Mouse (Mus musculus): ENCODE results near the gene Cpsf4. TPM values are rescaled to one million over a fixed set of nuclear protein-coding genes. Genes with fewer than 3 reads are reported as not detected.
A peak's percentile ranks its signal among the peaks of the same experiment; 100 is the strongest.
"Not testable (repeated sequence)": the region's sequence is repeated elsewhere in the genome, so short reads cannot be mapped to it uniquely, and the experiment has no call there.

Gene Cpsf4
- total and polyA plus RNA-seq, 3 experiments: 10.4 to 12.1 (median 11.0) TPM

- intact Hi-C loops (cut with DNase I): no loop called here
- WGBS: 87% methylated on average over 5 of the region's 5 CpGs
- Histone ChIP-seq H3K4me3 (no peak overlapping the region), H3K79me2 (replicated peaks; ENCODE audit: control insufficient read depth, insufficient read depth, low read length) (no peaks in the 10 kb centered on the region), H3K36me3 (ENCODE audit: control insufficient read depth, insufficient read depth, low read length) (no peaks in the 10 kb centered on the region), H3K9ac (ENCODE audit: low read depth, low read length) (no peak overlapping the region), H3K27me3 (ENCODE audit: control insufficient read depth, insufficient read depth, low read length) (no peaks in the 10 kb centered on the region), H3K4me1 (ENCODE audit: control insufficient read depth, insufficient read depth, low read length) (no peaks in the 10 kb centered on the region), H3K27ac (no peak overlapping the region)
- DNase-seq: no peak
- TF ChIP-seq POLR2A (IDR thresholded peaks at IDR 0.05; ENCODE audit: insufficient read depth, low read depth, low read length) (no peak), EP300 (IDR thresholded peaks at IDR 0.05; ENCODE audit: insufficient read depth, low read depth, low read length) (no peak)
These were observed 55.8 kb downstream of the Cpsf4 start for GRCm38 (mm10) chr5:145222840-145223239.

- WGBS: 81% methylated on average over 12 of the region's 12 CpGs
- DNase-seq: no peak
- H3K9ac ChIP-seq (ENCODE audit: low read depth, low read length): no peak overlapping the region
- H3K27ac ChIP-seq: no peak overlapping the region
- no peaks in the 10 kb centered on the region for H3K79me2 ChIP-seq (replicated peaks; ENCODE audit: control insufficient read depth, insufficient read depth, low read length)
- H3K4me1 ChIP-seq (ENCODE audit: control insufficient read depth, insufficient read depth, low read length): no peaks in the 10 kb centered on the region
- H3K4me3 ChIP-seq: no peak overlapping the region
- intact Hi-C loops (cut with DNase I): no loop called here
- no peaks in the 10 kb centered on the region for H3K36me3 ChIP-seq (ENCODE audit: control insufficient read depth, insufficient read depth, low read length)
- TF ChIP-seq EP300 (IDR thresholded peaks at IDR 0.05; ENCODE audit: insufficient read depth, low read depth, low read length): no peak
- H3K27me3 ChIP-seq (ENCODE audit: control insufficient read depth, insufficient read depth, low read length): no peaks in the 10 kb centered on the region
These were observed 56.4 kb downstream of the Cpsf4 start for GRCm38 (mm10) chr5:145223395-145223794.

- Histone ChIP-seq H3K79me2 (replicated peaks; ENCODE audit: control insufficient read depth, insufficient read depth, low read length) (no peaks in the 10 kb centered on the region), H3K36me3 (ENCODE audit: control insufficient read depth, insufficient read depth, low read length) (no peaks in the 10 kb centered on the region), H3K27ac (no peak overlapping the region), H3K4me1 (ENCODE audit: control insufficient read depth, insufficient read depth, low read length) (peaks cover 3% of the 10 kb centered on the region; the same call in 1 of the 2 replicates), H3K27me3 (ENCODE audit: control insufficient read depth, insufficient read depth, low read length) (no peaks in the 10 kb centered on the region), H3K9ac (ENCODE audit: low read depth, low read length) (no peak overlapping the region), H3K4me3 (no peak overlapping the region)
- 46% methylated on average over 2 of the region's 2 CpGs for WGBS
- DNase-seq: no peak
- intact Hi-C loops (cut with DNase I): no loop called here
- TF ChIP-seq CTCF (IDR thresholded peaks at IDR 0.05) (no peak), POLR2A (IDR thresholded peaks at IDR 0.05; ENCODE audit: insufficient read depth, low read depth, low read length) (no peak), EP300 (IDR thresholded peaks at IDR 0.05; ENCODE audit: insufficient read depth, low read depth, low read length) (no peak)
These were observed 59.4 kb downstream of the Cpsf4 start for GRCm38 (mm10) chr5:145226453-145226852.

- H3K4me3 ChIP-seq; intact Hi-C loops (cut with DNase I): not testable (repeated sequence)
- WGBS: 84% methylated on average over 6 of the region's 6 CpGs
These were observed 62.3 kb downstream of the Cpsf4 start for GRCm38 (mm10) chr5:145229283-145229682.

GRCm38 (mm10) chr5:145230641-145231040, 63.6 kb downstream of the Cpsf4 start:
- TF ChIP-seq EP300 (IDR thresholded peaks at IDR 0.05; ENCODE audit: insufficient read depth, low read depth, low read length) (no peak), CTCF (IDR thresholded peaks at IDR 0.05) (no peak), POLR2A (IDR thresholded peaks at IDR 0.05; ENCODE audit: insufficient read depth, low read depth, low read length) (no peak)

More at GRCm38 (mm10) chr5:145229283-145229682, 62.3 kb downstream of the Cpsf4 start:
- H3K4me1 ChIP-seq (ENCODE audit: control insufficient read depth, insufficient read depth, low read length); H3K36me3 ChIP-seq (ENCODE audit: control insufficient read depth, insufficient read depth, low read length); H3K79me2 ChIP-seq (replicated peaks; ENCODE audit: control insufficient read depth, insufficient read depth, low read length); H3K27ac ChIP-seq; DNase-seq; H3K9ac ChIP-seq (ENCODE audit: low read depth, low read length); H3K27me3 ChIP-seq (ENCODE audit: control insufficient read depth, insufficient read depth, low read length): not testable (repeated sequence)

GRCm38 (mm10) chr5:145231367-145231871, 64.4 kb downstream of the Cpsf4 start, which contains the start of gene Zfp655:
TSS of gene Zfp655 (plus strand) at chr5:145231715.
- Histone ChIP-seq H3K79me2 (replicated peaks; ENCODE audit: control insufficient read depth, insufficient read depth, low read length) (peaks cover 8% of the 10 kb centered on the region), H3K27ac (peak within 1 kb of the TSS; percentile 92), H3K4me3 (peak within 1 kb of the TSS; percentile 99), H3K27me3 (ENCODE audit: control insufficient read depth, insufficient read depth, low read length) (no peaks in the 10 kb centered on the region), H3K4me1 (ENCODE audit: control insufficient read depth, insufficient read depth, low read length) (peaks cover 4% of the 10 kb centered on the region), H3K36me3 (ENCODE audit: control insufficient read depth, insufficient read depth, low read length) (no peaks in the 10 kb centered on the region; the same call in 1 of the 2 replicates), H3K9ac (ENCODE audit: low read depth, low read length) (peak within 1 kb of the TSS; percentile 93)
- intact Hi-C loops (cut with DNase I): loop anchor here (1.0 to 10.0 kb wide), 4 partner anchors 27 to 133 kb away; partner anchors contain the start of genes Zkscan5 and Zscan25
- under 1% methylated on average over 42 of the region's 42 CpGs for WGBS
- peak; percentile 99 for DNase-seq
- peak; percentile 98 for TF ChIP-seq POLR2A (IDR thresholded peaks at IDR 0.05; ENCODE audit: insufficient read depth, low read depth, low read length)
- no peak for TF ChIP-seq CTCF (IDR thresholded peaks at IDR 0.05)
- peak; percentile 97 for TF ChIP-seq EP300 (IDR thresholded peaks at IDR 0.05; ENCODE audit: insufficient read depth, low read depth, low read length)

More at GRCm38 (mm10) chr5:145230641-145231040, 63.6 kb downstream of the Cpsf4 start:
- Histone ChIP-seq H3K36me3 (ENCODE audit: control insufficient read depth, insufficient read depth, low read length) (no peaks in the 10 kb centered on the region; the same call in 1 of the 2 replicates), H3K79me2 (replicated peaks; ENCODE audit: control insufficient read depth, insufficient read depth, low read length) (peaks cover 8% of the 10 kb centered on the region), H3K4me3 (peak overlapping the region; percentile 99), H3K27ac (peak overlapping the region; percentile 92), H3K9ac (ENCODE audit: low read depth, low read length) (no peak overlapping the region), H3K27me3 (ENCODE audit: control insufficient read depth, insufficient read depth, low read length) (no peaks in the 10 kb centered on the region), H3K4me1 (ENCODE audit: control insufficient read depth, insufficient read depth, low read length) (peaks cover 4% of the 10 kb centered on the region)
- DNase-seq: no peak
- 96% methylated on average over 4 of the region's 4 CpGs for WGBS
- intact Hi-C loops (cut with DNase I): loop anchor here (1.0 to 10.0 kb wide), 4 partner anchors 26 to 134 kb away; partner anchors contain the start of genes Zkscan5 and Zscan25

Other genes with a start within 250 kb of the Cpsf4 start
- gene Smurf1, start 201.4 kb upstream of the Cpsf4 start, total RNA-seq (2021): 10 to 100 TPM; 26.6 to 27.0 TPM
- 23.1 and 26.2 TPM in 2 replicates for gene Smurf1, start 201.4 kb upstream of the Cpsf4 start, polyA plus RNA-seq (2012; rRNA removed)
- not detected for gene Gm4871, start 134.5 kb upstream of the Cpsf4 start, total RNA-seq (2021)
- gene Gm4871, start 134.5 kb upstream of the Cpsf4 start, polyA plus RNA-seq (2012; rRNA removed): not detected in 2 replicates
- not detected for gene 1700018F24Rik, start 124.2 kb upstream of the Cpsf4 start, total RNA-seq (2021)
- gene 1700018F24Rik, start 124.2 kb upstream of the Cpsf4 start, polyA plus RNA-seq (2012; rRNA removed): not detected in 2 replicates
- 10 to 100 TPM; 60.4 to 64.4 TPM for gene Arpc1a, start 83.4 kb upstream of the Cpsf4 start, total RNA-seq (2021)
- 67.8 and 79.9 TPM in 2 replicates for gene Arpc1a, start 83.4 kb upstream of the Cpsf4 start, polyA plus RNA-seq (2012; rRNA removed)
- not detected for gene Kpna7, start 83.2 kb upstream of the Cpsf4 start, total RNA-seq (2021)
- not detected in 2 replicates for gene Kpna7, start 83.2 kb upstream of the Cpsf4 start, polyA plus RNA-seq (2012; rRNA removed)
- 10 to 100 TPM; 60.8 to 75.0 TPM for gene Arpc1b, start 53.0 kb upstream of the Cpsf4 start, total RNA-seq (2021)
- 133 and 137 TPM in 2 replicates for gene Arpc1b, start 53.0 kb upstream of the Cpsf4 start, polyA plus RNA-seq (2012; rRNA removed)
- 10 to 100 TPM; 37.8 to 38.5 TPM for gene Pdap1, start 27.0 kb upstream of the Cpsf4 start, total RNA-seq (2021)
- 16.1 and 19.5 TPM in 2 replicates for gene Pdap1, start 27.0 kb upstream of the Cpsf4 start, polyA plus RNA-seq (2012; rRNA removed)
- 10 to 100 TPM; 56.5 to 66.5 TPM for gene Bud31, start 26.9 kb upstream of the Cpsf4 start, total RNA-seq (2021)
- 36.6 and 48.0 TPM in 2 replicates for gene Bud31, start 26.9 kb upstream of the Cpsf4 start, polyA plus RNA-seq (2012; rRNA removed)
- 10 to 100 TPM; 24.0 to 27.0 TPM for gene Ptcd1, start 105 bp upstream of the Cpsf4 start, total RNA-seq (2021)
- 13.2 and 16.8 TPM in 2 replicates for gene Ptcd1, start 105 bp upstream of the Cpsf4 start, polyA plus RNA-seq (2012; rRNA removed)
- gene Atp5j2, start 24.8 kb downstream of the Cpsf4 start, total RNA-seq (2021): 1,000 to 10,000 TPM in 1 of 2 experiments, 100 to 1,000 TPM in 1; 962 to 1,137 TPM
- gene Atp5j2, start 24.8 kb downstream of the Cpsf4 start, polyA plus RNA-seq (2012; rRNA removed): 733 and 858 TPM in 2 replicates
- 1 to 10 TPM; 6.3 to 6.9 TPM for gene Zkscan14, start 34.7 kb downstream of the Cpsf4 start, total RNA-seq (2021)
- 2.5 and 3.3 TPM in 2 replicates for gene Zkscan14, start 34.7 kb downstream of the Cpsf4 start, polyA plus RNA-seq (2012; rRNA removed)
- gene Zkscan5, start 37.3 kb downstream of the Cpsf4 start, total RNA-seq (2021): 10 to 100 TPM in 1 of 2 experiments, 1 to 10 TPM in 1; 9.7 to 10.6 TPM
- 3.9 and 6.4 TPM in 2 replicates for gene Zkscan5, start 37.3 kb downstream of the Cpsf4 start, polyA plus RNA-seq (2012; rRNA removed)
- 10 to 100 TPM; 25.2 to 30.7 TPM for gene Zfp655, start 64.5 kb downstream of the Cpsf4 start, total RNA-seq (2021)
- gene Zfp655, start 64.5 kb downstream of the Cpsf4 start, polyA plus RNA-seq (2012; rRNA removed): 24.0 and 40.8 TPM in 2 replicates
- 1 to 10 TPM; 7.6 to 8.9 TPM for gene Zscan25, start 113.3 kb downstream of the Cpsf4 start, total RNA-seq (2021)
- gene Zscan25, start 113.3 kb downstream of the Cpsf4 start, polyA plus RNA-seq (2012; rRNA removed): 6.9 and 9.0 TPM in 2 replicates
- gene Cyp3a57, start 178.1 kb downstream of the Cpsf4 start, total RNA-seq (2021): not detected
- gene Cyp3a57, start 178.1 kb downstream of the Cpsf4 start, polyA plus RNA-seq (2012; rRNA removed): not detected in 2 replicates